Mouse (Mus musculus): ENCODE data around the gene Lnx1. TPM values are rescaled to one million over a fixed set of nuclear protein-coding genes. Genes with fewer than 3 reads are reported as not detected.

Gene Lnx1
- polyA plus RNA-seq, 1 experiment from 2014 or later: 0.34 TPM

DNA sequence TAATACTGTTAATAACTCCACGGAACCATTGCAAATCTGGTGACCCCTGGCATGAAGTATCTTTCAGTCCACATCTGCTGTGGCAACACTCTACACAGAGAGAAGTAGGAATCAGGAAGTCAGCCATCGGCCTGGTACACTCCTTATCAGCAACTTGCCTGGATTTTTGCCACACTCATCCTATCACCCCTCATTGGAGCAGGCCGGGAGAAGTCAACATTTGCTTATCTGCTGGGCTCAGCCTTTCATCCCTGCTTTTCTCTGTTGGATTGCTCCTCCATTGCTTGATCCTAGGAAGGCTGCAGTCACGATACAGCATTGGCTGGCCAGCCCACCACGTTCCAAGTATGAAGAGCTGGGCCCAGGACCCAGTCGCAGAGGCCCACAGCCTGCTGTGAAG is 26.9 kb upstream of the Lnx1 start:
- DNase-seq (ENCODE audit: low spot score) (no peak), ATAC-seq (ENCODE audit: low FRiP score) (no peak)
- Histone ChIP-seq H3K36me3 (ENCODE audit: control insufficient read depth, insufficient read depth, low read length) (no peaks in the 10 kb centered on the region), H3K4me1 (replicated peaks; ENCODE audit: control insufficient read depth, insufficient read depth, low read length) (no peaks in the 10 kb centered on the region), H3K9me3 (ENCODE audit: control insufficient read depth, low read length) (no peaks in the 10 kb centered on the region), H3K27me3 (ENCODE audit: control insufficient read depth, insufficient read depth, low read length) (no peaks in the 10 kb centered on the region), H3K9ac (ENCODE audit: low read depth, low read length) (no peak overlapping the region), H3K4me3 (ENCODE audit: low read depth, low read length) (no peak overlapping the region), H3K27ac (ENCODE audit: low read depth, low read length) (no peak overlapping the region), H3K4me2 (replicated peaks; ENCODE audit: low read depth, low read length) (no peak overlapping the region)
- 84% methylated on average over 6 of the region's 6 CpGs for WGBS

GRCm38 (mm10) chr5:74728186-74728585 is 25.5 kb upstream of the Lnx1 start:
- 77% methylated on average over 6 of the region's 6 CpGs for WGBS
- DNase-seq (ENCODE audit: low spot score) (no peak), ATAC-seq (ENCODE audit: low FRiP score) (no peak)
- Histone ChIP-seq H3K36me3 (ENCODE audit: control insufficient read depth, insufficient read depth, low read length) (no peaks in the 10 kb centered on the region), H3K27me3 (ENCODE audit: control insufficient read depth, insufficient read depth, low read length) (no peaks in the 10 kb centered on the region), H3K4me2 (replicated peaks; ENCODE audit: low read depth, low read length) (no peak overlapping the region), H3K9ac (ENCODE audit: low read depth, low read length) (no peak overlapping the region), H3K4me1 (replicated peaks; ENCODE audit: control insufficient read depth, insufficient read depth, low read length) (no peaks in the 10 kb centered on the region), H3K4me3 (ENCODE audit: low read depth, low read length) (no peak overlapping the region), H3K27ac (ENCODE audit: low read depth, low read length) (no peak overlapping the region), H3K9me3 (ENCODE audit: control insufficient read depth, low read length) (no peaks in the 10 kb centered on the region)

DNA sequence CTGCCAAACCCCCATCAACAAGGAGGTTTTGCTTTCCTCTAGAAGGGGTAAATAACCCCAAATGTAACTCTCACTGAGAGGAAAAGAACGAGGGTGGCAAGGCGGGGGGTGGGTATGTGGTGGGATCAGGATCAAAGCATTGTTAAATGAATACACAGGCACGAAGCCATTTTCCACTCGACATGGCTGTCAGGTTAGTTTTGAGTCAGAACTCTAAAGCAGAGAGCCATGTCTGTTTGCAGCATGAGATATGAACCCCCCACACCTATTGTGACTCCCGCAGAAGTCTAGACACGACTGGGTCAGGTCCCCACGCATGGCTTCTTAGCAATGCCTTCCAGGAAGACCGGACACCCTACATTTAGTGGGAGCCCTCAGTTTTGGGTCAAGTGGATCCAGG is 24.6 kb upstream of the Lnx1 start:
- ATAC-seq (ENCODE audit: low FRiP score) (no peak), DNase-seq (ENCODE audit: low spot score) (no peak)
- Histone ChIP-seq H3K4me1 (replicated peaks; ENCODE audit: control insufficient read depth, insufficient read depth, low read length) (no peaks in the 10 kb centered on the region), H3K4me2 (replicated peaks; ENCODE audit: low read depth, low read length) (no peak overlapping the region), H3K27ac (ENCODE audit: low read depth, low read length) (no peak overlapping the region), H3K27me3 (ENCODE audit: control insufficient read depth, insufficient read depth, low read length) (no peaks in the 10 kb centered on the region), H3K9me3 (ENCODE audit: control insufficient read depth, low read length) (no peaks in the 10 kb centered on the region), H3K36me3 (ENCODE audit: control insufficient read depth, insufficient read depth, low read length) (no peaks in the 10 kb centered on the region), H3K9ac (ENCODE audit: low read depth, low read length) (no peak overlapping the region), H3K4me3 (ENCODE audit: low read depth, low read length) (no peak overlapping the region)
- 82% methylated on average over 8 of the region's 8 CpGs for WGBS

GRCm38 (mm10) chr5:74725541-74725940 is 22.8 kb upstream of the Lnx1 start:
- no peak overlapping the region for H3K27ac ChIP-seq (ENCODE audit: low read depth, low read length)
- ATAC-seq (ENCODE audit: low FRiP score) (no peak), DNase-seq (ENCODE audit: low spot score) (no peak)
- no peaks in the 10 kb centered on the region for H3K9me3 ChIP-seq (ENCODE audit: control insufficient read depth, low read length)
- 60% methylated on average over 4 of the region's 4 CpGs for WGBS
- H3K4me3 ChIP-seq (ENCODE audit: low read depth, low read length): no peak overlapping the region
- H3K36me3 ChIP-seq (ENCODE audit: control insufficient read depth, insufficient read depth, low read length): no peaks in the 10 kb centered on the region
- no peaks in the 10 kb centered on the region for H3K4me1 ChIP-seq (replicated peaks; ENCODE audit: control insufficient read depth, insufficient read depth, low read length)
- H3K4me2 ChIP-seq (replicated peaks; ENCODE audit: low read depth, low read length): no peak overlapping the region
- H3K9ac ChIP-seq (ENCODE audit: low read depth, low read length): no peak overlapping the region
- no peaks in the 10 kb centered on the region for H3K27me3 ChIP-seq (ENCODE audit: control insufficient read depth, insufficient read depth, low read length)

DNA sequence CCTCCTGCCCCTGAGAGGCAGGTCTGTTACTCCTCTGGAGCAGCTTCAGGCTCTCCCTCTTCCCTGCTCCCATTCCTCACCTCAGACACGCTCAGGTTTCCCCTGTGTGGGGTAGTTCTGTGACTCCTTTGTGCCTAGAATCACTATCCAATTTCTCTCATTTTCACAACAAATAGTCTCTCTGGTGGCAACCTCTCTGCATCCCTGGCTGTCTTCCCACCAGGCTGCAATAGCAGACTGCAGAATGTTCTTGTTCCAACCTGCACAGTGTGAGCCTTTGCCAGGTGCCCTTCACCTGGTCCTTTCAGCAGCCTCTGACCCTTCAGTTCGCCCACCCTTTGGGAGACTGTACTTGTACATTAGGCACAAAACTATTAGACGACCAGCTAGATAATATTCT is 19.1 kb upstream of the Lnx1 start:
- no peak for DNase-seq (ENCODE audit: low spot score)
- H3K27ac ChIP-seq (ENCODE audit: low read depth, low read length): no peak overlapping the region
- no peaks in the 10 kb centered on the region for H3K36me3 ChIP-seq (ENCODE audit: control insufficient read depth, insufficient read depth, low read length)
- H3K9me3 ChIP-seq (ENCODE audit: control insufficient read depth, low read length): no peaks in the 10 kb centered on the region
- ATAC-seq (ENCODE audit: low FRiP score): no peak
- H3K4me2 ChIP-seq (replicated peaks; ENCODE audit: low read depth, low read length): no peak overlapping the region
- no peak overlapping the region for H3K9ac ChIP-seq (ENCODE audit: low read depth, low read length)
- H3K27me3 ChIP-seq (ENCODE audit: control insufficient read depth, insufficient read depth, low read length): no peaks in the 10 kb centered on the region
- H3K4me1 ChIP-seq (replicated peaks; ENCODE audit: control insufficient read depth, insufficient read depth, low read length): no peaks in the 10 kb centered on the region
- H3K4me3 ChIP-seq (ENCODE audit: low read depth, low read length): no peak overlapping the region
- 72% methylated on average over 3 of the region's 3 CpGs for WGBS

- Histone ChIP-seq H3K4me2 (replicated peaks; ENCODE audit: low read depth, low read length) (no peak overlapping the region), H3K4me3 (ENCODE audit: low read depth, low read length) (no peak overlapping the region), H3K9ac (ENCODE audit: low read depth, low read length) (no peak overlapping the region), H3K9me3 (ENCODE audit: control insufficient read depth, low read length) (no peaks in the 10 kb centered on the region), H3K4me1 (replicated peaks; ENCODE audit: control insufficient read depth, insufficient read depth, low read length) (no peaks in the 10 kb centered on the region), H3K27me3 (ENCODE audit: control insufficient read depth, insufficient read depth, low read length) (no peaks in the 10 kb centered on the region), H3K36me3 (ENCODE audit: control insufficient read depth, insufficient read depth, low read length) (no peaks in the 10 kb centered on the region), H3K27ac (ENCODE audit: low read depth, low read length) (no peak overlapping the region)
- ATAC-seq (ENCODE audit: low FRiP score) (no peak), DNase-seq (ENCODE audit: low spot score) (no peak)
- 77% methylated on average over 9 of the region's 9 CpGs for WGBS
Measured at GRCm38 (mm10) chr5:74720661-74721060, 17.9 kb upstream of the Lnx1 start.

GRCm38 (mm10) chr5:74716165-74716564 is 13.5 kb upstream of the Lnx1 start:
- Histone ChIP-seq H3K9ac (ENCODE audit: low read depth, low read length) (no peak overlapping the region), H3K9me3 (ENCODE audit: control insufficient read depth, low read length) (no peaks in the 10 kb centered on the region), H3K27me3 (ENCODE audit: control insufficient read depth, insufficient read depth, low read length) (no peaks in the 10 kb centered on the region), H3K4me3 (ENCODE audit: low read depth, low read length) (no peak overlapping the region), H3K36me3 (ENCODE audit: control insufficient read depth, insufficient read depth, low read length) (no peaks in the 10 kb centered on the region), H3K27ac (ENCODE audit: low read depth, low read length) (no peak overlapping the region), H3K4me2 (replicated peaks; ENCODE audit: low read depth, low read length) (no peak overlapping the region), H3K4me1 (replicated peaks; ENCODE audit: control insufficient read depth, insufficient read depth, low read length) (no peaks in the 10 kb centered on the region)
- 22% methylated on average over 7 of the region's 7 CpGs for WGBS
- DNase-seq (ENCODE audit: low spot score): no peak
- no peak for ATAC-seq (ENCODE audit: low FRiP score)

DNA sequence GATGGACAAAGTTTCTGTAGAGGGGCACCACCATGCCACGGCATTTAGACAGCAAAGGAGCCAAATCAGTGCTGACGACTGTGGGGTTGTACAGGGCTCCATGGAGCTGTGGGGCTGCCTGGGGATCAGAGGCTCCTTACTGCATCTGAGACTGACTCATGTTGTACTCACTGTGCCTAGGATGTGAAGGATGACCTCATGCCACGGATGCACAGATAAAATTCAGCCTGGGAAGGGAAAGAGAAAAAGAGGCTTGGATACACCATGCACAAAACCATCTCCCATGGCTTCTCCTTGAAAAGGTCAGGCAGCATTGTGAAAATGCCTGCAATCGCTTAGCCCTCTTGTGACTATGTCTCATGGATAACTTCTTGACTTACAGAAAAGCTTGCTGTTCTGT is 10.1 kb upstream of the Lnx1 start:
- ATAC-seq (ENCODE audit: low FRiP score) (no peak), DNase-seq (ENCODE audit: low spot score) (no peak)
- no peak overlapping the region for H3K4me3 ChIP-seq (ENCODE audit: low read depth, low read length)
- H3K4me2 ChIP-seq (replicated peaks; ENCODE audit: low read depth, low read length): no peak overlapping the region
- whole genome bisulfite sequencing: 81% methylated on average over 4 of the region's 4 CpGs
- no peaks in the 10 kb centered on the region for H3K27me3 ChIP-seq (ENCODE audit: control insufficient read depth, insufficient read depth, low read length)
- no peak overlapping the region for H3K9ac ChIP-seq (ENCODE audit: low read depth, low read length)
- H3K27ac ChIP-seq (ENCODE audit: low read depth, low read length): no peak overlapping the region
- H3K36me3 ChIP-seq (ENCODE audit: control insufficient read depth, insufficient read depth, low read length): no peaks in the 10 kb centered on the region
- H3K9me3 ChIP-seq (ENCODE audit: control insufficient read depth, low read length): no peaks in the 10 kb centered on the region
- H3K4me1 ChIP-seq (replicated peaks; ENCODE audit: control insufficient read depth, insufficient read depth, low read length): no peaks in the 10 kb centered on the region

- Histone ChIP-seq H3K9me3 (ENCODE audit: control insufficient read depth, low read length) (no peaks in the 10 kb centered on the region), H3K9ac (ENCODE audit: low read depth, low read length) (no peak overlapping the region), H3K27me3 (ENCODE audit: control insufficient read depth, insufficient read depth, low read length) (no peaks in the 10 kb centered on the region), H3K4me1 (replicated peaks; ENCODE audit: control insufficient read depth, insufficient read depth, low read length) (no peaks in the 10 kb centered on the region), H3K36me3 (ENCODE audit: control insufficient read depth, insufficient read depth, low read length) (no peaks in the 10 kb centered on the region), H3K4me3 (ENCODE audit: low read depth, low read length) (no peak overlapping the region), H3K4me2 (replicated peaks; ENCODE audit: low read depth, low read length) (no peak overlapping the region), H3K27ac (ENCODE audit: low read depth, low read length) (no peak overlapping the region)
- ATAC-seq (ENCODE audit: low FRiP score) (no peak), DNase-seq (ENCODE audit: low spot score) (no peak)
- WGBS: 91% methylated on average over 2 of the region's 2 CpGs
Measured at GRCm38 (mm10) chr5:74711988-74712387, 9.3 kb upstream of the Lnx1 start.
